Mouse (Mus musculus) effector memory CD4-positive, alpha-beta T cell, adult 5 months (primary cell): Measurements from ENCODE around the gene Amhr2. TPM values are rescaled to one million over a fixed set of nuclear protein-coding genes. Genes with fewer than 3 reads are reported as not detected.

Source experiments
- polyA plus RNA-seq: library from polyadenylated mRNA; unstranded; fragments of 100-300 nt; shearing (Covaris generic); gene quantifications from one replicate; pipeline ENCODE4 v1.2.1, GENCODE M21; 2017

Amhr2 gene
- 1.2 TPM for polyA plus RNA-seq

DNA sequence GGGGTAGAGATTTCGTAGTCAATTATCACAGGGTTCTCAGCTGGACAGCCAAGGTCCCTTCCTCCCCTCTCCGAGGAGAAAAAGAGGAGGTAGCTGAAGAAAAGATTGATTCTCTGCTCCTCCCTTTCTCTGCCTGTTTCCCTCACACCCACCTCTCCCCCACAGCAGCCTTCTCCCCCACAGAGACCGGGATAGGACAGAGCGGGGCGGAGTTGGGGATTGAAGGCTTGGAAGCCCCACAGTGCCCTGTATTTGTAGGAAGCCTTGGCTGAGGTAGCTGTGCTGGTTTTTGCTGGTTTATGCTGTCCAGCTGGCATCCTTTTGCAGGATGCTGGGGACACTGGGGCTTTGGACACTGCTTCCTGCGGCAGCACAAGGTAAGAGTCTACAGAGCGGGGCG lies at the start of gene Amhr2:
Gene Amhr2, plus strand, starts transcription at position 222 of the 400 bp plus-strand sequence.

DNA sequence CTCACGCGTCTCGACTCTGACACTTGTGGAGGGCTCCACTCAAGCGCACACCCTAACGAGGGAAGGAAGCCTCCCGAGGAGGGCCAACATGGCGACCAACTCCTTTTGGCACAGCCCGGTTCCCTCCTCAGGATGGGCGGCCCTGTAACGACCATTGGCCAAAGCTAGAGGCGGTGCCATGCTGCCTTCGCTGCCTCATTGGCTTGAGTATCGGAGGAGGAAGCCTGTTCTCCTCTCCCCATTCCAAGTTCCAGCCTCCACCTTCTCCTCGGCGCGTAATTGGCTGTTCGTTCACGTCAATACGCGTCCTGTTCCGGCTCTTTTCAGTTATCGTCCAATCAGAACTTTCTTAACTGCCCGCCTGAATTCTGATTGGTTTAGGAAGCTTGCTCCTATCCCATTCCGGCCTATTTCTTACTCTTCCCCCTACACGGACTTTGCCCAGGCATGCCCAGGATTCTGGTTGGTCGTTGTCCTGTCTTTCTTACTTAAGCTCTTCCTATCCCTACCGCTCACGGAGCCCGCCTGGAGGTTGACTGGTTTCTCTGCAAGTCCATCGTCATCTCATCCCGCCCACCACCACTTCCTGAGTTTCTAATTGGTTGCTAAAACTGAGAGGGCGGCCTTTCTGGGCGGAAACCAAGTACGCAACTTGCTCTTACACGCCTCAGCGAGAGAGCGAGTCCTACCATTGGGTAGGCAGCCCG lies 39.5 kb upstream of the Amhr2 start, which contains the start of gene Sp1:
Gene Sp1, plus strand, starts transcription at position 655 of the 707 bp plus-strand sequence.

DNA sequence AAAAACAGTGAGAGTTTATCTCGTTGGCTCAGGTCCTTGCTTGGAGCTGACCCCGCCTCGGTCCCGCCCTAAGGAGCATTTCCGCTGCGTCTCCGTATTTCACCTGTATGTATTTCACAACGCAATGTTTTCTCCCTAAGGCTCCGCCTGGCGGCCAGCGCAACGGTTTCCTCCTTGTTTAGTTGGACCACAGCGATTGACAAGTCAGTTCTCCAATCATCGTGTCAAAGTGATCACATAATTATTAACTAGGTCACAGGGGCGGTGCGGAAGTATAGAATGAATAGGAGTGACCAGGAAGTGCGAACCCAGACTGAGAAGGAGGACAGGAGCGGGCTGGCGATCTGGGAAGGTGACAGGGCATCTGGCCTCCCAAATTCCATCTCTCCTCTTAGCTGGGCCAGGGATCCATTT lies 13.7 kb downstream of the Amhr2 start, which contains the start of gene Prr13:
Gene Prr13, plus strand, starts transcription at position 125 of the 414 bp plus-strand sequence.

DNA sequence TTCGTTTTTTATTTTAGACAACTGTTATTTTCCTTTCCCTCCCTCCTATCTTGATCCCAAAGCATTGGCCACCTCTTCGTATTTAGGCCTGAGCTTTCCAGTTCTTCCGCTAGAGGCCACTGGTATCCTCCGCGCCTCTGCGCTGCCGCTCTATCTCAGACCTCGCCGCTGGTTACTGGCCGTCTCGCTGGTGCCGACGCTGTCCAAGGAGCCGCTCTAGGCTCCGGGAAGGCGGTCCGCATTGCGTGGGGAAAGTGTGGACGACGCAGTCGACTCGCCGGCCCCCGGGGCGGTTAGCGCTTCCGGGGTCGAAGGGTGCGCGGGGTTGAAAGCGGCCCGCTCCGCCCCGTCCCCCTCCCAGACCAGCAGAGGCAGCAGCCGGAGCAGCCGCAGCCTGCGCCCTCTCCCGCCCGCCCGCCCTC lies 25.0 kb downstream of the Amhr2 start, which contains the start of gene Pcbp2:
Gene Pcbp2, plus strand, starts transcription at position 357 of the 422 bp plus-strand sequence.

DNA sequence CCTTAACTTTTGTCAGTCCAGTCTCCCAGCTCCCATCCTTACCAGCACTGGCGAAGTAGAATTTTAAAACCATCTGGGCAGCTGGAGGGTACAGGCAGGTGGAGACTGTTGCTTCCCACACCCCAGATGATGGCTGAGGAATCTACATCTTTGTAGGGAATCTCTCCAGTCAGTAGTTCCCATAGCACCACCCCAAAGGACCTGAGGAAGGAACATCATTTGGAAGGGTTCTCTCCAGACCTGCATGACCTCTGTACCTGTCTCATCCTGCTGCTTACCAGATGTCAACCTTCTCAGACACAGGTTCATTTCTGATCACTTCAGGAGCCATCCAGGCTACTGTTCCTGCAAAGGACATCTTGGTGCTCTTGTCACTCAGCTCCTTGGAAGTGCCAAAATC lies 58.3 kb downstream of the Amhr2 start, which contains the start of gene Gm10337:
Gene Gm10337, plus strand, starts transcription at position 276 of the 400 bp plus-strand sequence.

Other genes starting within 250 kb of the Amhr2 start
- 93.1 TPM for gene Zfp740, start 242.1 kb upstream of the Amhr2 start, polyA plus RNA-seq
- gene Csad, start 240.6 kb upstream of the Amhr2 start, polyA plus RNA-seq, result 9.2 TPM
- 974 TPM for gene Itgb7, start 213.4 kb upstream of the Amhr2 start, polyA plus RNA-seq
- gene Rarg, start 187.8 kb upstream of the Amhr2 start, polyA plus RNA-seq, result 25.5 TPM
- not detected for gene Gm9918, start 174.8 kb upstream of the Amhr2 start, polyA plus RNA-seq
- gene Mfsd5, start 165.9 kb upstream of the Amhr2 start, polyA plus RNA-seq, result 36.3 TPM
- 0.50 TPM for gene Espl1, start 149.1 kb upstream of the Amhr2 start, polyA plus RNA-seq
- gene Pfdn5, start 119.3 kb upstream of the Amhr2 start, polyA plus RNA-seq, result 472 TPM
- 43.2 TPM for gene Myg1, start 113.7 kb upstream of the Amhr2 start, polyA plus RNA-seq
- gene Aaas, start 94.6 kb upstream of the Amhr2 start, polyA plus RNA-seq, result 37.0 TPM
- not detected for gene Sp7, start 78.2 kb upstream of the Amhr2 start, polyA plus RNA-seq
- 21.4 TPM for gene Sp1, start 39.2 kb upstream of the Amhr2 start, polyA plus RNA-seq
- gene Prr13, start 13.7 kb downstream of the Amhr2 start, polyA plus RNA-seq, result 564 TPM
- 94.6 TPM for gene Pcbp2, start 25.2 kb downstream of the Amhr2 start, polyA plus RNA-seq
- not detected for gene Gm10337, start 58.4 kb downstream of the Amhr2 start, polyA plus RNA-seq
- gene Map3k12, start 71.7 kb downstream of the Amhr2 start, polyA plus RNA-seq, result 7.1 TPM
- 61.1 TPM for gene Tarbp2, start 72.8 kb downstream of the Amhr2 start, polyA plus RNA-seq
- 5.1 TPM for gene Npff, start 79.6 kb downstream of the Amhr2 start, polyA plus RNA-seq
- gene Gm28047, start 179.7 kb downstream of the Amhr2 start, polyA plus RNA-seq, result not detected
- gene Atf7, start 180.1 kb downstream of the Amhr2 start, polyA plus RNA-seq, result 37.6 TPM
- 13.2 TPM for gene Atp5g2, start 227.0 kb downstream of the Amhr2 start, polyA plus RNA-seq